Mouse (Mus musculus) frontal cortex, postnatal 36 days (tissue): ENCODE data around the gene Platr17.
"Not testable (repeated sequence)": the region's sequence is repeated elsewhere in the genome, so short reads cannot be mapped to it uniquely, and the experiment has no call there.

Source experiments
- DNase-seq, 2 experiments: peaks; one replicate each; pipeline ENCODE4 v3.0.0; 2022; ENCODE audit warnings: low spot score in 2 of 2

Platr17 gene

DNA sequence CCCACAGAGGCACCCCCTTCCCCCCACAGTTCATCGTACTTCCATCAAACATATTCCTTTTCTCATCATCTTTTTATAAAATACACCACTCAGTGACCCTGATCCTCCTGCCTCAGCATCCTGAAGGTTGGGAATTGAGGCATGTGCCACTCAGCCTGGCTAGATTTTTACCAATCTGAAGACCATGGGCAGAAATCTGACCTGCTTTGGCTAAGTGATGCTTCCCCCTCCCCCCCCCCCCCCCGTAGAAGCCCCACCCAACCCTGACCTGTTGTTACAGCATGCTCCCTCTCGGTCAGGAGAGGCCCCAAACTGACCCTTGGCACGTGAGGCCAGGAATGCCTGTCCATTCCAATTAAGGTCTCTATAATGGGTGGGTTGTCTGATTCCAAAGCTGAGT, at the start of gene Platr17:
Gene Platr17, plus strand, starts transcription at position 301 of the 400 bp plus-strand sequence.
- DNase-seq, result not testable (repeated sequence)

DNA sequence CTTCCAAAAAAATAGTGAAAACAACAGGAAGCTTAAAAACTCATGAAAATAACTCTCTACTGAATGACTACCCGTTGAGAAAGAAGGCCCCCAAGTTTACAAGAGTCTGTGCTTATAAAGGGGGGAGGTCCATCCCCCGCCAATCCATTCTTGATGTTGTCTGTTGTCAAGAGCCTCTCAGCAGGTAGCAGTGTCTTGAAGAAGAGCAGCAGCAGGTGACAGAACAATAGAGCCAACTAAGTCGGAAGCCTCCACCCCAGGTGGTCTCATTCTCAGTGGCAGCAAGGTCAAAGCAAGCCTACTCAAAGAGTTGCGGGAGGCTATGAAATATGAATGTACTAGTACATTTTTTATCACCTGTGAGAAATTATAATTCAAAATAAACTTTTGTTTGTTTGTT, 47.1 kb upstream of the Platr17 start:
- no peak for DNase-seq

DNA sequence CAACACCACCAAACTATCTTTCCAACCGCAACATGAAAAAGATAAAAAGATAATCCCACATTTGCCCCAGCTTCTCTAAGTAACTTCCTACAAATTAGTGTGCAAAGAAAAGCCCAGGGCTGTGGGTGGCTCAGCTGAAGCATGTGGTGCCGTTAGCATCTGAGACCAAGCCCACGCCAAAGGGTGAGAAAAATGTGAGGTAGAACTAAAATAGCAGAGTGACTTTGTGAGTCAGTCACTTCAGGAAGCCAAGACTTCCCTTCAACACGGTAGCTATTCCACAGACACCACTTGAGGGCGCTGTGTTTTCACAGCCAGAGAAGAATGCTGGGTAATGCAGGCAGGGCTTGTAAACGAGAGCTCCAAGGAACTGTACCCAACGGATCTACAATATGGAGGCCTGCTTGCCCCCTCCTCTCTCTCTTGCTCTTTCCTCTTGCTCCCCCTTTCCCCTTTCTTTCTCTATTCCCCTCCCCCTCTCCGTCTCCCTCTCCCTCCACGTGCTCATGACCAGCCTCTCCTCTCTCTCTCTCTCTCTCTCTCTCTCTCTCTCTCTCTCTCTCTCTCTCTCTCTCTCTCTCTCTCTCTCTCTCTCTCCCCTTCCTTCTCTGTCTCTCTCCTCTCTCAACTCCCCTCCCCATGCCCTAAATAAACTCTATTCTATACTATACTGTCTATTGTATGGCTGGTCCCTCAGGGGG, 39.5 kb upstream of the Platr17 start:
- peak; percentile 76 to 92 for DNase-seq

DNA sequence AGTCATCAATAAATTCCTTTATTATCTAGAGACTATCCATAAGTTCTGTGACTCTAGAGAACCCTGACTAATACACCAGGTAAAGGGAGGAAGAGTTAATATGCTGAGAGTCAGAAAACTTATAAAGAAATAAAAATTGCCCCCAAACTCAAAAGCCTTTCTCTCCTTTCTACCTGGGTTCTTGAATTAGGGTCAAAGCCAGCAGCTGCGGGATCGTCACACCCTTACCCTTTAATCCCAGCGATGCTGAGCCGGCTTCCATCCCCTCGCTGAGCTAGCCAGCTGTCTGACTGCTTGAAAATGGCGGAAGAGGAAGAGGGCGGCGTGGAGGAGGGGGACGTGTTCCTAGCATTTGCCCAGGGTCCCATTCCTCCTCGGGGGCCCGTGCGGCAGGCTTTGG, 31.4 kb upstream of the Platr17 start, which contains the start of gene Gm7029:
Gene Gm7029, plus strand, starts transcription at position 301 of the 400 bp plus-strand sequence.
- not testable (repeated sequence) for DNase-seq

DNA sequence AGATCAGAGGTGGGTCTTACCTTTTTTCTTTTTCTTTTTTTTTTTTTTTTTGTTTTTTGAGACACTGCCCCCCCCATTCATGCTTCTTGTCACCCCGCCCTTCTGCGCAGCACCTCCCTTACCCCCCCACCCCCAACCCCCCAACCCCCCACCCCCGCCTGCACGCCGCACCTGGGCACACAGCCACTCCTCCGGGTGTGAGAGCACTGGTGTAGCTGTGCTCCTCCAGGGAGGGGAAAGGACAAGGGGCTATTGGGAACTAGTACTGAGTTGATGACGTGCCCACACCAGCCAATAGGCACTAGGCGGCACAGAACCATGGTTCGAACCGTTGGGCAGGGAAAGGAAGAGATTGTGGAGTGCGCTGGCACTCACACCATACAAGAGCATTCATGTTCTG, 30.5 kb upstream of the Platr17 start:
- no peak for DNase-seq

DNA sequence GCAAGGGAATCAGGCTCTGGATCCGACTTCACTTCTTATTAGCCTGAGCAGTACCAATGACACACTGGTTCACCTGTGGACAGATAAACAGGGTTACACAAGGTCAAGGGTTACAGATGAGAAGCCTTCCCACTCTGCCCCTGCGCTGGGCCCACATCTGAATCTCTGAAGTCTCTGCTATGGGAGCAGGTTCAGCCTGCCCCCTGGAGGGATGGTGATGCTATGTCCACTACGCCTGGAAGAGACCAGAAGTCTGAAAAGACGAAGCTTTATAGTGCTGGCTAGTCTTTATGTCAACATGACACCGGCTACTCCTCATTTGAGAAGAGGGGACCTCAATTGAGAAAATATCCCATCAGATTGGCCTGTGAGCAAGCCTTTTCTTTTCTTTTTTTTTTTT, 29.1 kb upstream of the Platr17 start:
- not testable (repeated sequence) for DNase-seq

DNA sequence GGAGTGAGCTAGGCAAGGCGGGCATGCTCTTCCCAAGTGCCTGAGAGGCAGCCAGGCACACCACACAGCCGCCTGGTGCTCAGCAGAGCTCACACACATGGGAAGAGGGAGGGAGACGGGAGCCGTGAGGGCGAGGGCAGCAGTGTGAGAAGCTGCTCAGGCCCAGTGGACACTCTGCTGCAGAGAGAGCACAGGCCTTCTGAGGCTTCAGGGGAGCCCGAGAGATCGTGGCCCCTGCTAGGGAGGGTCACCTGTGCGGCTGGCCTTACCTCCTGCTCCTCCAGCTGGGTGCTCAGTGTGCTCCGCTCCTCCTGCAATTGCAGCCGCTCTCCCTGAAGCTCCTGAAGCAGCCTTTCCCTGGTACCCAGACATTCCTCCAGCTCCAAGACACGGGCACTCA, 20.6 kb upstream of the Platr17 start:
- DNase-seq, result not testable (repeated sequence)

DNA sequence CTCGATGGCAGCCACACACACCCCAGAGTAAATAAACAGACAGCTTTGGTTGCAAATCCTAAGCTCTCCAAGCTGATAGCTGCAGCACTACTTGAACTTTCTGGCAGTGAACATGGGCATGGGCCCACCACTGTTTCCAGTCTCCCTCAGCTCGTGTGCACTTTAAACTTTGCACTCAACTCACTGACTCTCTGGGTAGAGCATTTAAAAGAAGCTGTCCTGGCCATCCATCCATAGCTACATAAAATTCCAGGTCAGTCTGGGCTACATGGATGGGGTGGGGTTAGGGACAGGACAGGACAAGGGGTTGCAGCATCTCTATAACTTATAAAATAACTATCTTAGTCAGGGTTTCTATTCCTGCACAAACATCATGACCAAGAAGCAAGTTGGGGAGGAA, 17.1 kb upstream of the Platr17 start:
- DNase-seq, result not testable (repeated sequence)

DNA sequence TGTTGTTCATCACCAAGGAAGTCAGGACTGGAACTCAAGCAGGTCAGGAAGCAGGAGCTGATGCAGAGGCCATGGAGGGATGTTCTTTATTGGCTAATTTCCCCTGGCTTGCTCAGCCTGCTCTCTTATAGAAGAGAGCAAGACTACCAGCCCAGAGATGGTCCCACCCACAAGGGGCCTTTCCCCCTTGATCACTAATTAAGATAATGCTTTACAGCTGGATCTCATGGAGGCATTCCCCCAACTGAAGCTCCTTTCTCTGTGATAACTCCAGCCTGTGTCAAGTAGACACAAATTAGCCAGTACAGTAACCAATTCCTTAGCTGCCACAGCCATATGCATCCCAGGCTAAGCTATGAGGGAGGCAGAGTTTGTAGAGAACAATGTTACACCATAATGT, 16.7 kb upstream of the Platr17 start:
- not testable (repeated sequence) for DNase-seq

DNA sequence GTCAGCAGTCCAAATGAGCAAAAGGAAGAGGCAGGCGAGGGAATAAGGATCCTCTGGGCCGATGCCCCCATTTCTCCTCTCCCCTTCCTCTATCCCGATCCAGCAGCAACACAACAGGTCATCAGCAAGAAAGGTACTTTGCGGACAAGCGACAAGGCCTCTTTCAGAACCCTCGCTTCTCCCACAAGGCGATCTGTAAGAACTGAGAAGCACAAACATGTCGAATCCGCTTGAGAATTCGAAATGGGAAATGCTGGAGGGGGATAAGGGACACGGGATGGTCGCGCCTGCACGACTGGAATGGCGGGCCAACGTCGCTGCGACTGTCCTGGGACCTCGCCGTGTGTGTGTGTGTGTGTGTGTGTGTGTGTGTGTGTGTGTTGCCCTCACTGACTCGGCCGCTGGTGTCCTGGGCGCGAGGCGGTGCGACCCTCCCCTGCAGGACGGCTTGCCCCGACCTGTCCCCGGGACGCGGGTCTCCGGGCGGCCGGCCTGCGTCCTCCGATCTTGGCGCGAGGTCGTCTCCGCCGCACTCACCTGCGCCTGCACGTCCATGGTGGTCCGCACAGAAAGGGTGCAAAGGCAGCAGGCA, 14.9 kb upstream of the Platr17 start:
- DNase-seq, result not testable (repeated sequence)

DNA sequence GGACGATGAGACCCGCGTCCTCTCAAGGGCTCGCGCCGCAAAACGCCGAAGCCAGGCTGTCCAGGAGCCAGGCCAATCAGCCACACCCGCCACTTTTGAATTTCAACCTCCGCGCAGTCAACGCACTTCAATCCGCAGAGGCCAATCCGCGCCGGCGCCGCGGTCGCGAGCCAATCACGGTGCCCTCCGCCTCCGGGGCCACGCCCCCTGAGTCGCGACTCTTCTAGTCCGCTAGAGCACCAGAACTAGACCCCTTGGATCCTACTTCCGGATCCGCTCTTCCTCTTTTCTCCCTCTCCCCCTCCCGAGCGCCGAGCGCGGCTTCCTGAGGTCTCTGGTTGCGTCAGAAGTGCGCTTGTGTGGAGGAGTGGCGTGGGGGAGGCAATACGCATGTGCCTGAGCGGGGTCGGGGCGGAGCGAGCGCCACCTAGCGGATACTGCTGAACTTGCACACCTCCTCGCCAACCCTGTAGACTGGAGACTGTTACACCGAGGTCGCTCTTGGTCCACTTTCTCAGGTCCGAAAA, 14.3 kb upstream of the Platr17 start, which contains the start of gene Kifc1:
Gene Kifc1, minus strand, starts transcription at position 129 of the 527 bp plus-strand sequence.
- peak; percentile 99 to 100 for DNase-seq

DNA sequence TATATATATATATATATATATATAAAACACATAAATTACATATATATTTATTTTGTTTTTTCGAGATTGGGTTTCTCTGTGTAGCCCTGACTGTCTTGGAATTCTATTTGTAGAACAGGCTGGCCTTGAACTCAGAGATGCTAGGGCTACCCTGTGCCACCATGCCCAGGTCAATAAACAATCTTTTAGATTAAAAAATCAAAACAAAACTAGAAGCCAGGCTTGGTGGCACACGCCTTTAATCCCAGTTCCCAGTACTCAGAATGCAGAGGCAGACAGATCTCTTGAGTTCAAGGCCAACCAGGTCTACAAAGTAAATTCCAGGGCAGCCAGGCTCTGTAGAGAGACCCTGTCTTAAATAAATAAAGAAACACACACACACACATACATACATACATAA, 13.6 kb upstream of the Platr17 start:
- DNase-seq, result no peak

DNA sequence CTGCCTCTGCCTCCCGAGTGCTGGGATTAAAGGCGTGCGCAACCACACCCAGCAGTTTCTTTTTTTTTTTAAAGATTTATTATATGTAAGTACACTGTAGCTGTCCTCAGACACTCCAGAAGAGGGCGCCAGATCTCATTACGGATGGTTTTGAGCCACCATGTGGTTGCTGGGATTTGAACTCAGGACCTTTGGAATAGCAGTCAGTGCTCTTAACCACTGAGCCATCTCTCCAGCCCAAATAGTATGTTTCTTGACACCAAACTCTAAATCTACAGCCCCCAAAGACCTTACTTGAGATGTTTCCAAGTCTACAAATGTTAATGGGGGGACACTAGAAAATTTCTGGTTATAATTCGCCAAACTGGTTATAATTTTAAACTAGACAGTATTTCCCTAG, 13.0 kb upstream of the Platr17 start:
- DNase-seq, result not testable (repeated sequence)

DNA sequence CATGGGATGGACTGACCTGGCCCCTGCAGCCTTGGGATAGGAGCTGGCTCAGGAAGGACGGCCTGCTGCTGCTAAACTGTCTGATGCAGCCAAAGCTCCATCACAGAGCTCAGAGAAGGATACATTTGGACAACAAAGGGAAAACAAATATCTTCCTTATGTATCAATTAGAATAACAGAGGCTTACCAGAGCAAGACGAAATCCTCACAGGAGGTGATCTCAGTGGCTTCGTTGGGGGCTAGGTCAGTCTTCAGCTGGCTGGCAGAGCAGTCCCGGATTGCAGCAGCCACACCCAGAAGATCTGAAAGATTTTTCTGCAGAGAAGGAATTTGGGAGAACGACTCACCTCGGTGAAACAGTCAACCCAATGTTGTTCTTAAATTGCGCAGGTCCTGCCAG, 12.5 kb upstream of the Platr17 start:
- DNase-seq, result no peak

DNA sequence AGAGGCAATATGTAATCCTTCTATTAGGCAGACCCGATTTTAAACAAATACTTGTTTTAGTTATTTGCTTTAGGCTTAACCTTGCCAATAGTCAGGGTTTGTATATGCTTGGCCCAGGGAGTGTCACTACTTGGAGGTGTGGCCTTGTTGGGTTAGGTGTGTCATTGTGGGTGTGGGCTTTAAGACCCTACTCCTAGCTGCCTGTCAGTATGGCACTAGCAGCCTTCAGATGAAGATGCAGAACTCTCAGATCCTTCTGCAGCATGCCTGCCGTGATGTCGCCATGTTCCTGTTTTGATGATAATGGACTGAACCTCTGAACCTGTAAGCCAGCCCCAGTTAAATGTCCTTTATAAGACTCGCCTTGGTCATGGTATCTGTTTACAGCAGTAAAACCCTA, 11.9 kb upstream of the Platr17 start:
- DNase-seq, result not testable (repeated sequence)

DNA sequence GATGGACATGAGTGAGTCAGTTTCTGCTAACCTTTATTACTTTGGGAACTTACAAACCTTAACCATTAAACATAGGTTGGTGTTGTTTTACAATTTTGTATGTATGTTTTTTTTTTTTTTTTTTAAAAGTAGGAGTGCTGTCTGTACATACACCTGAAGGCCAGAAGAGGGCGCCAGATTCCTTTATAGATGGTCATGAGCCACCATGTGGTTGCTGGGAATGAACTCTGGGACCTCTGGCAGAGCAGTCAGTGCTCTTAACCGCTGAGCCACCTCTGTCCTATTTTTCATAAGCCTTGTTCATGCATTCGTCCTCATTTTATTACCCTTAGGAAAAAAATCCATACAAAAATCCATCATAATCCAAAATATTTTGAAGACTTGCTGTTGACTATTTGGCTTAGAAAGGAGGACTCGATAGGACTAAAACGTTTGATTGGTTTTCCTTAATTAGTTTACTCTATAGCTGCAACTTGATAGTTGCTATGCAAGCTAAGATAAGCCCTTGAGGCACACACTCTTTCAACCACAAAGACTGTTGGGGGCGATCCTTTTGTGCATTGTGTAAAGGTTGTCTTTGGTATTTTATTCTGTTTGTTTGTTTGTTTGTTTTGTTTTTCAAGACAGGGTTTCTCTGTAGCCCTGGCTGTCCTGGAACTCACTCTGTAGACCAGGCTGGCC, 7.7 kb upstream of the Platr17 start:
- DNase-seq, result no peak

DNA sequence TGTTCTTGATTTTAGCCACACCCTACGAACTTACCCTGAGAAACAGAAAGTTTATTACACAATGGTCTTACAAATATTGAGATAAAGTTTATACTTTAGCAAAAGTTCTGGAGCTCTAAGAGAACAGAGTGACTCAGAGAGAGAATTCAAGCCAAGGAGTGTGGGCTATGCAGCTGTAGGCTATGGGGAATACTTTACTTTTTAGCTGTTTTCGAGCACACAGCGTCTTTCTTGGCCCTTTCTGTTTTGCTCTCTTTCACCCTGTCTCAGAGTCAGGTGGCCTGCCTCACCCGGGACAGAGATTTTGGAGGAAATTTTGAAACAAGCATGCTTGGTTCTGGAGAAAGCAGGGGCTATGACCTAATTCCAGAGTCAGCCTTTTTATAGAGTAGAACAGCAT, 6.7 kb upstream of the Platr17 start:
- DNase-seq, result not testable (repeated sequence)

DNA sequence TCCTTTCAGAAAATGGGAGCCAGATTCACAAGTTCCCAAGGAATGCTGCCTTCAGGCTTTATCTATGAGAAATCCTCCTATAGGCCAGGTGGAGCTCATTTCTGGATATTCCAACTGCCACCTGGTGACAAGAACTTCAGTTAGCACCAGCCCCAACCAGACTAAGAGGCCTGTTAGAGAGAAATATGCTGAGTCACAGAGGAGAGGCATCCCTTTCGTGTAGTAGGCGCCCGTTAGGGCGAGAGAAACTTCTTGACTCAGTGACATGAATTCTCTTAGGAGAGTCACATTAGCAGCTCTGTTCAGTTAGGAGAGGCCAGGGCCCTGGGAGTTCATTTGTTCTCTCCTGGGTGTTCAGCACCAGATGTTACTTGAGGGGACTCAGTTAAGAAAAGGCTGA, 5.3 kb upstream of the Platr17 start:
- no peak for DNase-seq

DNA sequence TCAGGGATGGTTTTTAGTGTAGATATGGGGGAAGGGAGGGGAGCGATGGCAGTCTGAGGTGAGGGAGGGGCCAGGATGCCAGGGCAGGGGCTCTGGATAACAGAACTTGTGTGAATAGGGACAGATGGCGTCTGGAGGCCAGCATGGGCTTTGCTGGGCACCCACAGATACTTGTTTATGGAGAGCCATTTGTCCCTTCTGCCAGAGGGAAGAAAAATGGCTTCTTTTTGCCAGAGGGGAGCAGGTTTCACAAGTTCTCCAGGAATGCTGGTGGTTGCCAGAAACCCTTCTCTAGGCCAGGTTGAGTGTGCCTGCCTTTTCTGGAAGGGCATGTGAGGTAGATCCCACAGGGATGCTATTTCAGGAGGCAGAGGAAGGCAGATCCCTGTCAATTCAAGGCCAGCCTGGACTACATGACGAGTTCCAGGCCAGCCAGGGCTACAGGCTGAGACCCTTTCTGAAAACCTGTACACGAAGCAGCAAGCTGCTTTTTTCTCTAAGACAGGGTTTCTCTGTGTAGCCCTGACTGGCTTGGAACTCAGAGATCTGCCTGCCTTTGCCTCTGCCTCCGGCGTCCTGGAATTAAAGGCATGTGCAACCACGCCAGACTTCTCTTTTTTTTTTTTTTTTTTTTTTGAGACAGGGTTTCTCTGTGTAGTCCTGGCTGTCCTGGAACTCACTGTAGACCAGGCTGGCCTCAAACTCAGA, 4.5 kb upstream of the Platr17 start:
- DNase-seq, result no peak

DNA sequence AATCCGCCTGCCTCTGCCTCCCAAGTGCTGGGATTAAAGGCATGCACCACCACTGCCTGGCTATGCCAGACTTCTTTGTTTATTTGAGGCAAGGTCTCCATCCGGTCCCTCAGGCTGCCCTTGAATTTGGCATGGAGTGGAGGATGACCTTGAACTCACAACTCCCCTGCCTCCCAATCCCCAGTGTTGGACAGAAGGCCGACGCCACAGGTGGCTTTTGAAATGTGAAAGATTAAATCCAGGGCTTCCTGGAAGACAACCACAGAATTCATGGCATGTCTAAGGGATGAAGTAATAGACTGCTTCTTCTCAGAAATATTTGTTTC, 4.0 kb upstream of the Platr17 start:
- no peak for DNase-seq

DNA sequence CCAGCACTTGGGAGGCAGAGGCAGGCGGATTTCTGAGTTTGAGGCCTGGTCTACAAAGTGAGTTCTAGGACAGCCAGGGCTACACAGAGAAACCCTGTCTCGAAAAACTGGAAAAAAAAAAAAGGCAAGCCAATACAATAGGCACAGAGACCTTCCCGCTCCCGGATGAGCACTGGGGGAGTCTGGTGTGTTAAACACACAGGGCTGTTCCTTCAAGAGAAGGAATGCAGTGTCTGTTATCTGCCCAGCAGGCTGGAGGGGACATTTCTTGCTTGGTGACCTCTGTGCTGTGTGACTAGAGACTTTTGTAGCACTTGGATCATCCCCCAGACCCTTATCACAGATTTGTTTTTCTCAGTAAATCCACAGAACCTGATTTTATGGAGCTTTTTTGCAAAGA, 3.3 kb upstream of the Platr17 start:
- DNase-seq, result no peak

DNA sequence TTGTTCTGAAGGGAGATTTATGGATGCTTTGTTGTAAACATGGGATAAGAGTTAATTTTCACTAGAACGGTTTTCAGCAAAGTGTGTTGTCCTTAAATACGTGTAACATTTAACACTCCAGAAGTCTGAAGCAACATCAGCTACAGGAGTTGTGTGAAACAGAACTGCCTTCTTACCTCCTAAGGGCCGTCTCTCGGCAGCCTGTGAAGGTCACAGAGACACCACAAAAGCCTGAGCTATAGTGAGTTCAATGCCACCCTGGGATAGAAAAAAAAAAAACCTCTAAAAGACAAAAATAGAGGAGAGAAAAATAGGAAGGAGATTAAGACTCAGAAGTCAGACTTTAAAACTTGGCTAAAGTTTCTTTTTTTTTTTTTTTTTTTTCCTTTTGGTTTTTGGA, 2.9 kb upstream of the Platr17 start:
- no peak for DNase-seq
